Mouse (Mus musculus) ES-Bruce4 (cell line): ENCODE data around the gene Slc8a3. TPM values are rescaled to one million over a fixed set of nuclear protein-coding genes. Genes with fewer than 3 reads are reported as not detected.

ENCODE experiments used
- H3K27ac ChIP-seq: 2 replicates; pipeline ENCODE4 v1.5.1; 2012; ENCODE audit warnings: low read length, inconsistent platforms; ENCODE audit not compliant: insufficient read depth
- H3K27me3 ChIP-seq: 2 replicates; pipeline ENCODE4 v1.6.1; 2012; ENCODE audit warnings: mild to moderate bottlenecking, low read length, inconsistent platforms; ENCODE audit not compliant: control insufficient read depth, poor library complexity, insufficient read depth, severe bottlenecking
- H3K36me3 ChIP-seq: 2 replicates; pipeline ENCODE4 v1.6.1; 2012; ENCODE audit warnings: inconsistent platforms, mild to moderate bottlenecking, low read length, moderate library complexity; ENCODE audit not compliant: control insufficient read depth, poor library complexity, insufficient read depth, severe bottlenecking
- H3K4me1 ChIP-seq: one replicate; pipeline ENCODE4 v1.8.1; 2011; ENCODE audit warnings: low read length; ENCODE audit not compliant: control insufficient read depth, insufficient read depth
- H3K4me3 ChIP-seq: 2 replicates; pipeline ENCODE4 v1.5.1; 2011; ENCODE audit warnings: low read depth, mild to moderate bottlenecking, low read length
- H3K9ac ChIP-seq: 2 replicates; pipeline ENCODE4 v1.6.1; 2012; ENCODE audit warnings: low read depth, mild to moderate bottlenecking, inconsistent platforms; ENCODE audit not compliant: poor library complexity, severe bottlenecking
- H3K9me3 ChIP-seq: replicated peaks from 2 replicates; pipeline ENCODE4 v1.6.1; 2012; ENCODE audit warnings: mild to moderate bottlenecking, low read length, inconsistent platforms; ENCODE audit not compliant: control insufficient read depth, poor library complexity, insufficient read depth, severe bottlenecking
- CTCF ChIP-seq: IDR thresholded peaks from one replicate; pipeline ENCODE4 v1.8.1; 2011; ENCODE audit warnings: low read depth, low read length
- EP300 ChIP-seq: IDR thresholded peaks from 2 replicates; pipeline ENCODE4 v1.6.1; 2011; ENCODE audit warnings: low read depth, low read length; ENCODE audit not compliant: insufficient read depth
- POLR2A ChIP-seq: IDR thresholded peaks from one replicate; pipeline ENCODE4 v1.8.1; 2011; ENCODE audit warnings: low read length; ENCODE audit not compliant: insufficient read depth
- polyA plus RNA-seq: library from polyadenylated mRNA; stranded (reverse); fragments of >200 nt; gene quantifications from 2 replicates; pipeline ENCODE4 v1.2.4, GENCODE M21; 2011; ENCODE audit warnings: low read depth; ENCODE audit not compliant: missing spikeins, insufficient read depth, insufficient read length

Slc8a3 gene
- polyA plus RNA-seq, 1 experiment: 0.70 TPM

GRCm38 (mm10) chr12:81223276-81223675 is 109.7 kb downstream of the Slc8a3 start:
- Histone ChIP-seq H3K4me1 (no peaks in the 10 kb centered on the region), H3K27ac (no peak overlapping the region), H3K27me3 (no peaks in the 10 kb centered on the region), H3K9me3 (no peaks in the 10 kb centered on the region), H3K9ac (no peak overlapping the region), H3K4me3 (no peak overlapping the region), H3K36me3 (no peaks in the 10 kb centered on the region)
- TF ChIP-seq POLR2A (no peak), EP300 (no peak), CTCF (no peak)

DNA sequence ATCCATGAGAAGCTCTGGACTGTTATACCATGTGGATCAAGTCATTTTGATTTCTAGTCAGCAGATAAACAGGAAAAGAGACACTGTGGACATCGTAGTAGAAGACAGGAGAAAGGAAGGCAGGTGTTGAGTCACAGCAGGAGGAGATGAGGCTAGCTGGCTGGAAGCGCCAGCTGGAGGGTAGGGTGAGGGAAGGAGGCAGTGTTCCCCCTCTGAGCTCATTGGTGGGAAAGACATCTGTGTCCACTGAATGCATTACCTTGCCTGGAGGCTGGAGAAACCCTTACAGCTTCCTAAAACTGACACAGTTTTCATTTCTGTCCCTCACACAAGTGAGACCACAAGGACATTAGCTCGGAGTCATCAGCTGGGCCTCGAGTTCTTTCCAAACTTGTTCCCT is 113.6 kb downstream of the Slc8a3 start:
- Histone ChIP-seq H3K9me3 (no peaks in the 10 kb centered on the region), H3K36me3 (no peaks in the 10 kb centered on the region), H3K9ac (no peak overlapping the region), H3K27ac (no peak overlapping the region), H3K4me1 (no peaks in the 10 kb centered on the region), H3K4me3 (no peak overlapping the region), H3K27me3 (no peaks in the 10 kb centered on the region)
- no peak for TF ChIP-seq EP300
- TF ChIP-seq CTCF: no peak
- TF ChIP-seq POLR2A: no peak

- H3K27me3 ChIP-seq: no peaks in the 10 kb centered on the region
- H3K9ac ChIP-seq: no peak overlapping the region
- no peak overlapping the region for H3K27ac ChIP-seq
- no peaks in the 10 kb centered on the region for H3K36me3 ChIP-seq
- no peaks in the 10 kb centered on the region for H3K4me1 ChIP-seq
- TF ChIP-seq POLR2A (no peak), EP300 (no peak), CTCF (no peak)
- H3K9me3 ChIP-seq: no peaks in the 10 kb centered on the region
- no peak overlapping the region for H3K4me3 ChIP-seq
These were observed 124.4 kb downstream of the Slc8a3 start for GRCm38 (mm10) chr12:81208559-81208958.

GRCm38 (mm10) chr12:81205619-81206560 is 127.1 kb downstream of the Slc8a3 start:
- H3K4me1 ChIP-seq: no peaks in the 10 kb centered on the region
- TF ChIP-seq CTCF (no peak), EP300 (no peak), POLR2A (no peak)
- H3K27me3 ChIP-seq: no peaks in the 10 kb centered on the region
- H3K9ac ChIP-seq: no peak overlapping the region
- no peak overlapping the region for H3K4me3 ChIP-seq
- H3K36me3 ChIP-seq: no peaks in the 10 kb centered on the region
- no peak overlapping the region for H3K27ac ChIP-seq
- H3K9me3 ChIP-seq: no peaks in the 10 kb centered on the region

DNA sequence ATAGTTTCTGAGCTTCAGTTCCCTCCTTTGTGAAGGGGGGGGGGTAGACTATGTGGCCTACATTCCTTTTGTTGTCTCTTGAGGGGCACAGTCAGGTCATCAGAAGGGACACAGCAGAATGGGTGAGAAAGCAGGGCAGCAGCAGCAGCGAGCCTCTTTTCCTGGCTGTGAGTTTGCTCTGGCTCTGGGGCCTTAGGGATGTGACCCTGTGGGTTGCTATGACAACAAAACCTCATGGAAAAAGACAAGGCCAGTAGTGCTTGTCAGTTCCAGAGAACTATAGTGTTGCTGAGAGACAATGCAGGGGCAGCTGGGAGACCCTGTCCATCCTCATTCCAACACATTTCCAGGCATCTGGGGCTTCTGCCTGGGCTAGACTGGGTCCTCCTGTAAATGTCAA is 129.8 kb downstream of the Slc8a3 start:
- no peaks in the 10 kb centered on the region for H3K27me3 ChIP-seq
- H3K9ac ChIP-seq: no peak overlapping the region
- no peaks in the 10 kb centered on the region for H3K4me1 ChIP-seq
- H3K27ac ChIP-seq: no peak overlapping the region
- no peak overlapping the region for H3K4me3 ChIP-seq
- TF ChIP-seq POLR2A (no peak), EP300 (no peak), CTCF (no peak)
- H3K9me3 ChIP-seq: no peaks in the 10 kb centered on the region
- H3K36me3 ChIP-seq: no peaks in the 10 kb centered on the region

GRCm38 (mm10) chr12:81199280-81199955 is 133.6 kb downstream of the Slc8a3 start:
- Histone ChIP-seq H3K9me3 (no peaks in the 10 kb centered on the region), H3K4me1 (no peaks in the 10 kb centered on the region), H3K9ac (no peak overlapping the region), H3K4me3 (0 out of 2 replicates have a peak overlapping the region, but pooled peaks have one; percentile 6), H3K36me3 (no peaks in the 10 kb centered on the region), H3K27ac (no peak overlapping the region), H3K27me3 (no peaks in the 10 kb centered on the region)
- peak; percentile 69 for TF ChIP-seq CTCF
- no peak for TF ChIP-seq EP300
